Mouse (Mus musculus) midbrain, embryonic 10.5 days (tissue): ENCODE results near the gene Sf3b3. TPM values are rescaled to one million over a fixed set of nuclear protein-coding genes. Genes with fewer than 3 reads are reported as not detected.
"Not testable (repeated sequence)": the region's sequence is repeated elsewhere in the genome, so short reads cannot be mapped to it uniquely, and the experiment has no call there.

Experiments used
- DNase-seq: peaks from one replicate; pipeline ENCODE4 v3.0.0-alpha.2; 2017; ENCODE audit warnings: low spot score
- H3K27ac ChIP-seq: fragments of 300-500 bp; sonication (generic); replicated peaks from 2 replicates; pipeline ENCODE4 v1.5.1; 2016; ENCODE audit warnings: mild to moderate bottlenecking
- H3K27me3 ChIP-seq: fragments of 300-500 bp; sonication (generic); 2 replicates; pipeline ENCODE4 v1.6.1; 2016; ENCODE audit warnings: low read depth, mild to moderate bottlenecking; ENCODE audit not compliant: poor library complexity, severe bottlenecking
- H3K36me3 ChIP-seq: fragments of 300-500 bp; sonication (generic); 2 replicates; pipeline ENCODE4 v1.6.1; 2016; ENCODE audit warnings: mild to moderate bottlenecking, moderate library complexity
- H3K4me1 ChIP-seq: fragments of 300-500 bp; sonication (generic); 2 replicates; pipeline ENCODE4 v1.6.1; 2016
- H3K4me3 ChIP-seq: fragments of 300-500 bp; sonication (generic); 2 replicates; pipeline ENCODE4 v1.5.1; 2016; ENCODE audit warnings: mild to moderate bottlenecking, moderate library complexity
- H3K9me3 ChIP-seq: fragments of 300-500 bp; sonication (generic); replicated peaks from 2 replicates; pipeline ENCODE4 v1.6.1; 2016; ENCODE audit warnings: mild to moderate bottlenecking
- WGBS: fragments of 180-500 bp; shearing (Covaris S2); methylation state at CpG from one replicate; pipeline ENCODE4 v1.1.7; 2016; 5-methylcytosine and 5-hydroxymethylcytosine counted together
- polyA plus RNA-seq: library from polyadenylated mRNA; unstranded; fragments of >200 nt; fragmentation: Nextera tagmentation; extraction: Ambion mirVana; gene quantifications from 2 replicates; pipeline ENCODE4 v1.2.1, GENCODE M21; 2016

Gene Sf3b3
- polyA plus RNA-seq, 1 experiment from 2014 or later = 222 TPM

DNA sequence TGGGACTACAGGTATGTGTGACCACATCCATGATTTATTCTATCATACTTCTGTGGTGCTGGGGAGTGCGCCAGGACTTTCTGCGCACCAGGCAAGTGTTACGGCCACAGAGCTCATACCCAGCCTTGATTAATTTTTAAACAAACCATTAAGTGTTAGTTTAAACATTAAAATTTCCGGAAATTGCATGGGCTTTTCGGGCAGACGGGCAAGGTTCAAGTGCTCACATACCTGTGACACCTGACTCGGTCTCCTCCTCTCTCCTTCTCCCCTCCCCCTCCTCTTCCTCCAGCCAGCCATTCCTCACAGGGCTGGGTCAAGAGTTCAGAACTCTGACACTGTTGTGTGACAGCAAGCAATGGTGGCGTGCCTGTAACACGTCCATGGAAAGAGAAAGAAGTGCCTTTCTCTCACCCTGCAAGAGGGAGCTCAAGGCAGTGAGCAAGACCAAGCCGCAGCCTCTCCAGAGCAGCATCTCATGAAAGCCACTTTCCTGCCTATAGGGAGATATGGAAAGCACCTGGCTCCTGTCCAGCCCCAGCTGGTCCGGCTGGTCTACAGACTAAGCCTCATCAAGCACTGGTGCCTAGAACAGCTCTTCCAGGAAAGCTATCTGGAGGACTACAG lies 53.9 kb downstream of the Sf3b3 start:
- Histone ChIP-seq H3K36me3 (no peaks in the 10 kb centered on the region), H3K27me3 (no peaks in the 10 kb centered on the region), H3K27ac (no peak overlapping the region), H3K9me3 (peaks cover 14% of the 10 kb centered on the region), H3K4me3 (no peak overlapping the region), H3K4me1 (0 out of 2 replicates have a peak, but pooled peaks cover 2% of the 10 kb centered on the region)
- no peak for DNase-seq
- 90% methylated on average over 11 of the region's 11 CpGs for WGBS

- Histone ChIP-seq H3K4me3 (no peak overlapping the region), H3K36me3 (no peaks in the 10 kb centered on the region), H3K27me3 (no peaks in the 10 kb centered on the region), H3K27ac (no peak overlapping the region), H3K9me3 (peaks cover 10% of the 10 kb centered on the region), H3K4me1 (0 out of 2 replicates have a peak, but pooled peaks cover 2% of the 10 kb centered on the region)
- no peak for DNase-seq
- 79% methylated on average over 10 of the region's 10 CpGs for WGBS
These were observed 55.4 kb downstream of the Sf3b3 start for GRCm38 (mm10) chr8:110791164-110791563.

GRCm38 (mm10) chr8:110790270-110790669 lies 56.3 kb downstream of the Sf3b3 start:
- H3K27me3 ChIP-seq = no peaks in the 10 kb centered on the region
- peaks cover under 1% of the 10 kb centered on the region; the same call in 1 of the 2 replicates for H3K9me3 ChIP-seq
- H3K4me3 ChIP-seq = no peak overlapping the region
- 0 out of 2 replicates have a peak, but pooled peaks cover 2% of the 10 kb centered on the region for H3K4me1 ChIP-seq
- H3K36me3 ChIP-seq = no peaks in the 10 kb centered on the region
- DNase-seq = no peak
- H3K27ac ChIP-seq = no peak overlapping the region
- 84% methylated on average over 6 of the region's 6 CpGs for WGBS

DNA sequence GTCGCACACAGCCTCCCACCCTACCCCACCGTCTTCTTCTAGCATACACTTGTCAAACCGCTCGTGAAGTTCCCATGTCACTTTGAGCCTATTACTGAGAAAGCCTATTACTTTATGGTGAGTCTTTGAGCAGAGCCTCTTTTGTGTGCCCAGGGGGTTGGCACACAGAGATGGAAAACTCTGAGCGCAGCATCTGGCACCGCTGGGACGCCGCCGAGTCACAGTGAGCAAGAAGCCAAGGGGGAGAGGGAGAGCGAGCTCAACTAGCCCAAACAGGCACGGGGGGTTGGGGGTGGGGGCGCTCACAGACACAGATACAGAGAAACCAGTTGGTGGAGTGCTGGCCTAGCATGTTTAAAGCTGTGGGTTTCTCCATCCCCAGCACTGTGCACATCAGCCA lies 57.0 kb downstream of the Sf3b3 start:
- no peaks in the 10 kb centered on the region for H3K36me3 ChIP-seq
- DNase-seq = no peak
- 67% methylated on average over 12 of the region's 12 CpGs for WGBS

DNA sequence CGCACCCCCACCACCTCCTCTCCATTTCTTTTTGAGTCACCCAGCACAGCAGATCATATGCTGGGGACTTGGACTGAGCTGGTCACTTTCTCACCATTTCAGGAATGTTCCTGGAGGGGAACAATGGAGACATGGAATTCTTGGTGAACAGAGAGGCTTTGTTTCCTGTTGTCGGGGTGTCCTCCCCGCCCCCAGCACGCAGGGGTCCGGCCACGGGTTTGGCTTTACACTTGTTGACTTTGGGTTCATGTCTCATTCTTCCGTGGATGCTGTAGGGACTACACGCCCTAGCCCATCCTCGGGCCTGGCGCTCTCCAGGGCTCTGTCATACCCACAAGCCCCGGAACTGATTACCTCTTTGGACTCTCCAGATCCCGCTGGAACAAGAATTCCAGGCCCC lies 57.6 kb downstream of the Sf3b3 start:
- WGBS = 65% methylated on average over 12 of the region's 12 CpGs

More for the DNA sequence above, 57.0 kb downstream of the Sf3b3 start:
- H3K9me3 ChIP-seq = no peaks in the 10 kb centered on the region
- 0 out of 2 replicates have a peak, but pooled peaks cover 2% of the 10 kb centered on the region for H3K4me1 ChIP-seq
- H3K4me3 ChIP-seq = no peak overlapping the region
- no peaks in the 10 kb centered on the region for H3K27me3 ChIP-seq
- H3K27ac ChIP-seq = peak overlapping the region; percentile 28; the same call in 1 of the 2 replicates

GRCm38 (mm10) chr8:110787411-110787954 lies 59.1 kb downstream of the Sf3b3 start:
- no peak for DNase-seq
- 91% methylated on average over 9 of the region's 9 CpGs for WGBS
- Histone ChIP-seq H3K27me3 (no peaks in the 10 kb centered on the region), H3K9me3 (no peaks in the 10 kb centered on the region), H3K4me1 (0 out of 2 replicates have a peak, but pooled peaks cover 2% of the 10 kb centered on the region), H3K4me3 (no peak overlapping the region), H3K27ac (no peak overlapping the region), H3K36me3 (no peaks in the 10 kb centered on the region)

More for the DNA sequence above, 57.6 kb downstream of the Sf3b3 start:
- H3K27me3 ChIP-seq = no peaks in the 10 kb centered on the region
- H3K4me1 ChIP-seq = 0 out of 2 replicates have a peak, but pooled peaks cover 2% of the 10 kb centered on the region
- H3K27ac ChIP-seq = no peak overlapping the region
- no peak for DNase-seq
- no peaks in the 10 kb centered on the region for H3K9me3 ChIP-seq
- H3K36me3 ChIP-seq = no peaks in the 10 kb centered on the region
- no peak overlapping the region for H3K4me3 ChIP-seq

DNA sequence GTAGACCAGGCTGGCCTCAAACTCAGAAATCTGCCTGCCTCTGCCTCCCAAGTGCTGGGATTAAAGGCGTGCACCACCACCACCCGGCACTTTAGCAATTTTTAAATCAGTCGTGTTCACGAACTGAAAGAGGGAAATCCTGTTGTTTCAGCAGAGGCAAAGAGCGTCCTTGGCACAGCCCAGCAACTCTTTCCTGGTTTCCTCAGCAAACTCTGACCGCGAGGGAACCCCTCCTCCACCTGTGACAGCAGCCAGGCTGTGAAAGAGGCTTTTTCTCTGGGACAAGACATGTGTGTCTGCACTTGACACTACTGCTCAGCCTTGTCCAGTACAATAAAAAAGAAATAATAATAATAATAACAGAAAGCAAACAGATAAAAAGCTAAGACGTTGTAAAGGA lies 59.7 kb downstream of the Sf3b3 start:
- no peaks in the 10 kb centered on the region for H3K36me3 ChIP-seq
- no peak for DNase-seq
- H3K27me3 ChIP-seq = no peaks in the 10 kb centered on the region
- H3K27ac ChIP-seq = no peak overlapping the region
- no peaks in the 10 kb centered on the region for H3K9me3 ChIP-seq
- WGBS = 91% methylated on average over 8 of the region's 8 CpGs
- 0 out of 2 replicates have a peak, but pooled peaks cover 2% of the 10 kb centered on the region for H3K4me1 ChIP-seq
- H3K4me3 ChIP-seq = no peak overlapping the region

DNA sequence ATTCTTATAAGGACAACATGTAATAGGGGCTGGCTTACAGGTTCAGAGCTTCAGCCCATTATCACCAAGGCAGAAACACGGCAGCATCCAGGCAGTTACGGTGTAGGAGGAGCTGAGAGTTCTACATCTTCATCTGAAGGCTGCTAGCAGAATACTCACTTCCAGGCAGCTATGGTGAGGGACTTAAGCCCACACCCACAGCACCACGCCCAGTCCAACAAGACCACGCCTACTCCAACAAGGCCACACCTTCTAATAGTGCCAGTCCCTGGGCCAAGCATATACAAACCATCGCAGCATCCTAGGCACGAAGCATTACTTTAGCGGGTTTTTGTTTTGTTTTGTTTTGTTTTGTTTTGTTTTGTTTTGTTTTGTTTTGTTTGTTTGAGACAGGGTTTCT lies 60.1 kb downstream of the Sf3b3 start:
- WGBS = 78% methylated on average over 7 of the region's 7 CpGs
- DNase-seq, H3K27me3 ChIP-seq, H3K36me3 ChIP-seq, H3K9me3 ChIP-seq, H3K4me3 ChIP-seq, H3K4me1 ChIP-seq, H3K27ac ChIP-seq: not testable (repeated sequence)

DNA sequence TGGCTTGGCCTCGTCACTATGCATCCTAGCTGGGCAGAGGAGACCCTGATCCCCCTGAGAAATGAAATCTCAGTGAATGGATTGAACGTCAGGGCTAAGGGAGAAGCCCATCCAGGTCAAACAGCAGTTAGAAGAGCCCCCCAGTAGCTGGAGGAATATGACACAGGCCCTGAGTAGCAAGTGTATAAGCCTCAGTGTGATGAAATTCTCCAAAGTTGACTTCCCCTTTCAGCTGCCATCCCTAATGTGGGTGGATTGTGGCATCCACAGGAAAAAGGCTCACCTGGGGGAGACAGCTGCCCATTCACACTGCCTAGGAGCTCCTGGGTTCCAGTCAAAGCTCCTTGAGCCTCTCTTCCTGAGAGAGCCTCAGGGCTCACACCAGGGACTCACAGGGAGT lies 61.2 kb downstream of the Sf3b3 start:
- H3K36me3 ChIP-seq = no peaks in the 10 kb centered on the region
- 64% methylated on average over 2 of the region's 2 CpGs for WGBS
- H3K4me1 ChIP-seq = 0 out of 2 replicates have a peak, but pooled peaks cover 2% of the 10 kb centered on the region
- no peaks in the 10 kb centered on the region for H3K27me3 ChIP-seq
- H3K9me3 ChIP-seq = no peaks in the 10 kb centered on the region
- no peak overlapping the region for H3K27ac ChIP-seq
- H3K4me3 ChIP-seq = no peak overlapping the region
- DNase-seq = no peak

- Histone ChIP-seq H3K4me3 (no peak overlapping the region), H3K36me3 (no peaks in the 10 kb centered on the region), H3K9me3 (no peaks in the 10 kb centered on the region; the same call in 1 of the 2 replicates), H3K27ac (no peak overlapping the region), H3K4me1 (no peaks in the 10 kb centered on the region), H3K27me3 (no peaks in the 10 kb centered on the region)
- 88% methylated on average over 13 of the region's 13 CpGs for WGBS
- no peak for DNase-seq
These were observed 66.5 kb downstream of the Sf3b3 start for GRCm38 (mm10) chr8:110779924-110780718.

- no peaks in the 10 kb centered on the region for H3K4me1 ChIP-seq
- no peaks in the 10 kb centered on the region for H3K27me3 ChIP-seq
- H3K9me3 ChIP-seq = no peaks in the 10 kb centered on the region; the same call in 1 of the 2 replicates
- DNase-seq = no peak
- no peak overlapping the region for H3K4me3 ChIP-seq
- 96% methylated on average over 3 of the region's 3 CpGs for WGBS
- no peak overlapping the region for H3K27ac ChIP-seq
- H3K36me3 ChIP-seq = no peaks in the 10 kb centered on the region
These were observed 70.3 kb downstream of the Sf3b3 start for GRCm38 (mm10) chr8:110776335-110776734.

- no peaks in the 10 kb centered on the region for H3K27me3 ChIP-seq
- H3K9me3 ChIP-seq = no peaks in the 10 kb centered on the region; the same call in 1 of the 2 replicates
- H3K36me3 ChIP-seq = no peaks in the 10 kb centered on the region
- no peak for DNase-seq
- no peak overlapping the region for H3K4me3 ChIP-seq
- 90% methylated on average over 3 of the region's 3 CpGs for WGBS
- H3K27ac ChIP-seq = no peak overlapping the region
- no peaks in the 10 kb centered on the region for H3K4me1 ChIP-seq
These were observed 70.9 kb downstream of the Sf3b3 start for GRCm38 (mm10) chr8:110775721-110776120.

DNA sequence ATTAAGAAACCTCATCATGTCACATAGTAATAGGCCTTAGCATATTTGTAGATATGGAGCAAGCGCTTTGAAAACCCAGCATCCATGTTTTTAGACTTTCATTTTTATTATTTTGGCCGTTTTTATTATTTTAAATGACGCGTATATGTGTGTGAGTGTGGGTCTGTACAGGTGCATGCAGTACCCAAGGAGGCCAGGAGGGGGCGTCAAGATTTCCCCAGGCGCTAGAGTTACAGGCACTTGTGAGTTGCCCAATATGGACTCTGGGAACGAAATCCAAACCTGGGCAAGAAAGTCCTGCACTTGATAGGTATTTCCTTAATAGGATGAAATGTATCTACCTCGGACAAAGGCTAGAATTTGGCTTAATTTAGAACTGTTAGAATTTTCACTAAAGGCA lies 71.3 kb downstream of the Sf3b3 start:
- no peaks in the 10 kb centered on the region; the same call in 1 of the 2 replicates for H3K9me3 ChIP-seq
- no peaks in the 10 kb centered on the region for H3K27me3 ChIP-seq
- H3K27ac ChIP-seq = no peak overlapping the region
- no peaks in the 10 kb centered on the region for H3K4me1 ChIP-seq
- H3K4me3 ChIP-seq = no peak overlapping the region
- no peak for DNase-seq
- WGBS = 76% methylated on average over 8 of the region's 8 CpGs
- H3K36me3 ChIP-seq = no peaks in the 10 kb centered on the region
